Mouse (Mus musculus) thymus, postnatal 4 days (tissue): ENCODE data around the gene Rint1.

Experiments used
- DNase-seq: peaks from one replicate; pipeline ENCODE4 v3.0.0; 2021

The Rint1 gene

GRCm38 (mm10) chr5:23865941-23866340 is 78.4 kb downstream of the Rint1 start:
- no peak for DNase-seq
